Mouse (Mus musculus): ENCODE results near the gene Sypl2. TPM values are rescaled to one million over a fixed set of nuclear protein-coding genes. Genes with fewer than 3 reads are reported as not detected.
A peak's percentile ranks its signal among the peaks of the same experiment; 100 is the strongest.

Gene Sypl2
- polyA plus RNA-seq, 1 experiment from 2014 or later = 0.17 TPM

DNA sequence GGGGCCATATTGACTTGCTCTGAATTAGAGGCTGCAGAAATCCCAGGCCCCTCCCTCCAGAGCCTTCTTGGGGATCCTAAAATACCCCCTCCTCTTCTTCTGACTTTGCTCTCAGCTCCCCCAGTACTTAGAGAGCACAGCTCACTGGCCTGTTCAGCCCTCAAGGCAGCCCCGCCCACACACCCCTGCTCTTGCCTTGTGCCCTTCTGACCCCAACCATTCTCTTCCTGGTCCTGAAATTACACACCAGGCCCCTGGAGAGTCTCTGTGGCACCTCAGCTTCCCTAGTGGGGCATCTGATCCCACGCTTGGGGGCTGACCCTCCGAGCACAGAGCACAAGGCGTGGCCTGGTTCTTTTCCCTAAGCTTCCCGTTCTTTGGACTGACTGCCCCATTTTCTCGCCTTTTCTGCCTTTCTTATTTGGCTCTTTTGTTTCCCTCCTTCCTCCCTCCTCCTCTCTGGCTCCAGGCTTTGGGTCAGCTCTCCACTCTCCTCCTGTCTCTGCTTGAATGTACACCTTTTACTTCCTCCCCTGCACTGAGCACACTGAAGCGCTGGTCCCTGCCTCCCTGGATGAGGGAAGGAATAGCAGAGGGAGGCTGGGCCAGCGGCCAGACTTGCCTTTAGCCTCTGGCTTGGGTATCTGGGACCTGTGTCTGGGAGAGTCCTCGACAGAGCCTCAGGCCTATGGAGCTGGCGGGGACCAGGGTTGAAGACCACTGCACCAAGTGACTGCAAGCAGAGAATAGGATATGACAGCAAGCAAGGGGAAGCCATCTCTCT, 60.7 kb downstream of the Sypl2 start:
- Histone ChIP-seq H3K36me3 (replicated peaks; ENCODE audit: control insufficient read depth, insufficient read depth) (no peaks in the 10 kb centered on the region), H3K27ac (peak overlapping the region; percentile 68), H3K4me1 (replicated peaks; ENCODE audit: control insufficient read depth, insufficient read depth, low read length) (peaks cover 31% of the 10 kb centered on the region), H3K9ac (0 out of 2 replicates have a peak overlapping the region, but pooled peaks have one; percentile 4), H3K4me2 (replicated peaks) (no peak overlapping the region), H3K9me3 (ENCODE audit: control insufficient read depth, low read length) (no peaks in the 10 kb centered on the region), H3K4me3 (replicated peaks; ENCODE audit: low read length) (no peak overlapping the region), H3K27me3 (ENCODE audit: control insufficient read depth, insufficient read depth, low read length) (no peaks in the 10 kb centered on the region)
- peak; percentile 5; the same call in 1 of the 2 replicates for ATAC-seq (ENCODE audit: low FRiP score)
- WGBS = 19% methylated on average over 10 of the region's 10 CpGs
- no peak for DNase-seq (ENCODE audit: low spot score)

DNA sequence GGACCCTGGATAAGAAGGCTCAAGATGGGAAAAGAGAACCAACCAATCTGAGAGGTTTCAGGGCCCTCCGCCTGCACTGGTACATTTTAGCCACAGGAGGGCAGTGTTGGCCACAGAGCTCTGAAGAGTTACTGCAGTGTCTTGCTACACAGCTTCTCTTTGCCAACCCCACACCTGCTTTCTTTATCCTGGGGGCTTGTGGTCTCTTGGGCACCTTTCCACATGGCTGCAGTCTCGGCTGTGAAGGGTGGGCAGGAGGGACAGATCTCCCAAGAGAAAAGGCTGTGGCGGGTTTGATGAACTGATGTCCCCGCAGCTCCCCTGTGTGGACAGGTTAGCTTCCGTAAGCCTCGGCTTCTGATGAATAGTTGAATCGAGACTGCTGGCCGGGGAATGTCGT, 61.6 kb downstream of the Sypl2 start:
- Histone ChIP-seq H3K4me1 (replicated peaks; ENCODE audit: control insufficient read depth, insufficient read depth, low read length) (peaks cover 31% of the 10 kb centered on the region), H3K36me3 (replicated peaks; ENCODE audit: control insufficient read depth, insufficient read depth) (no peaks in the 10 kb centered on the region), H3K27ac (peak overlapping the region; percentile 68), H3K4me2 (replicated peaks) (peak overlapping the region; percentile 41), H3K4me3 (replicated peaks; ENCODE audit: low read length) (0 out of 2 replicates have a peak overlapping the region, but pooled peaks have one; percentile 2), H3K27me3 (ENCODE audit: control insufficient read depth, insufficient read depth, low read length) (no peaks in the 10 kb centered on the region), H3K9ac (peak overlapping the region; percentile 16; the same call in 1 of the 2 replicates), H3K9me3 (ENCODE audit: control insufficient read depth, low read length) (no peaks in the 10 kb centered on the region)
- ATAC-seq (ENCODE audit: low FRiP score) = peak; percentile 78
- DNase-seq (ENCODE audit: low spot score) = peak; percentile 97
- WGBS = 12% methylated on average over 9 of the region's 9 CpGs

DNA sequence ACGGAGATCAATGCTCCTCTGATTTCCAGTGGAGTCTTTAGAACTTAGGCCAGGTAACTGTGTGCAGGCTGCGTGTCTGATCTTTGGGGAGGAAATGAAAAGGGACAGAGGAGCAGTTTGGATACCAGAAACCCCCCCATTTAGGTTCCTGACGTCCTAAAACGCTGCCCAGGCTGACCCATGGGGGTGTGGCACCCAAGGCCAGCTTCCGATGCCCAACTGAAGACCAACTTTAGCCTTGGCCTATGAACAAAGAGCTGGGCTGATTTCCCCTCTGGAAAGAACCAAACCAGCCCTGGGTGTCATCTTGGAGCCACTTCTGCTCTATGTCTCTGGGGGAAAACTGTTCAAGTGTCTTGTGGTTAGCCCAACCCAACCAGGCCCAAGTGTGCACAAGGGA, 62.4 kb downstream of the Sypl2 start:
- Histone ChIP-seq H3K4me2 (replicated peaks) (no peak overlapping the region), H3K9me3 (ENCODE audit: control insufficient read depth, low read length) (no peaks in the 10 kb centered on the region), H3K9ac (no peak overlapping the region), H3K27me3 (ENCODE audit: control insufficient read depth, insufficient read depth, low read length) (no peaks in the 10 kb centered on the region), H3K4me3 (replicated peaks; ENCODE audit: low read length) (no peak overlapping the region), H3K36me3 (replicated peaks; ENCODE audit: control insufficient read depth, insufficient read depth) (no peaks in the 10 kb centered on the region), H3K27ac (no peak overlapping the region), H3K4me1 (replicated peaks; ENCODE audit: control insufficient read depth, insufficient read depth, low read length) (peaks cover 28% of the 10 kb centered on the region)
- DNase-seq (ENCODE audit: low spot score) = no peak
- WGBS = 71% methylated on average over 5 of the region's 5 CpGs
- no peak for ATAC-seq (ENCODE audit: low FRiP score)

Other genes with a start within 250 kb of the Sypl2 start
- 7.9 and 8.4 TPM in 2 replicates for gene Gstm2, start 240.2 kb downstream of the Sypl2 start, polyA plus RNA-seq (2014; fragmentation: Nextera tagmentation; extraction: Ambion mirVana)
- gene Gstm1, start 208.7 kb downstream of the Sypl2 start, polyA plus RNA-seq (2014; fragmentation: Nextera tagmentation; extraction: Ambion mirVana) = 92.3 and 106 TPM in 2 replicates
- 17.5 and 19.1 TPM in 2 replicates for gene Gstm4, start 181.8 kb downstream of the Sypl2 start, polyA plus RNA-seq (2014; fragmentation: Nextera tagmentation; extraction: Ambion mirVana)
- 43.8 and 45.5 TPM in 2 replicates for gene Ampd2, start 140.0 kb downstream of the Sypl2 start, polyA plus RNA-seq (2014; fragmentation: Nextera tagmentation; extraction: Ambion mirVana)
- 0.33 and 0.48 TPM in 2 replicates for gene Gnat2, start 133.9 kb downstream of the Sypl2 start, polyA plus RNA-seq (2014; fragmentation: Nextera tagmentation; extraction: Ambion mirVana)
- 132 and 142 TPM in 2 replicates for gene Gnai3, start 80.5 kb downstream of the Sypl2 start, polyA plus RNA-seq (2014; fragmentation: Nextera tagmentation; extraction: Ambion mirVana)
- 3.6 and 3.9 TPM in 2 replicates for gene Gpr61, start 71.8 kb downstream of the Sypl2 start, polyA plus RNA-seq (2014; fragmentation: Nextera tagmentation; extraction: Ambion mirVana)
- 11.1 and 11.3 TPM in 2 replicates for gene Amigo1, start 40.3 kb downstream of the Sypl2 start, polyA plus RNA-seq (2014; fragmentation: Nextera tagmentation; extraction: Ambion mirVana)
- 2.4 and 2.7 TPM in 2 replicates for gene Cyb561d1, start 25.4 kb downstream of the Sypl2 start, polyA plus RNA-seq (2014; fragmentation: Nextera tagmentation; extraction: Ambion mirVana)
- 20.0 and 21.1 TPM in 2 replicates for gene Atxn7l2, start 15.7 kb downstream of the Sypl2 start, polyA plus RNA-seq (2014; fragmentation: Nextera tagmentation; extraction: Ambion mirVana)
- gene Psma5, start 30.3 kb upstream of the Sypl2 start, polyA plus RNA-seq (2014; fragmentation: Nextera tagmentation; extraction: Ambion mirVana) = 251 and 253 TPM in 2 replicates
- 24.2 and 25.4 TPM in 2 replicates for gene Sort1, start 57.4 kb upstream of the Sypl2 start, polyA plus RNA-seq (2014; fragmentation: Nextera tagmentation; extraction: Ambion mirVana)
- gene Mybphl, start 138.3 kb upstream of the Sypl2 start, polyA plus RNA-seq (2014; fragmentation: Nextera tagmentation; extraction: Ambion mirVana) = 0.16 and 0.31 TPM in 2 replicates
- 5.6 and 9.6 TPM in 2 replicates for gene Psrc1, start 157.2 kb upstream of the Sypl2 start, polyA plus RNA-seq (2014; fragmentation: Nextera tagmentation; extraction: Ambion mirVana)
- gene Celsr2, start 188.9 kb upstream of the Sypl2 start, polyA plus RNA-seq (2014; fragmentation: Nextera tagmentation; extraction: Ambion mirVana) = 39.4 and 49.7 TPM in 2 replicates
- 207 and 222 TPM in 2 replicates for gene Sars, start 218.6 kb upstream of the Sypl2 start, polyA plus RNA-seq (2014; fragmentation: Nextera tagmentation; extraction: Ambion mirVana)